Mouse (Mus musculus): Measurements from ENCODE around the gene Ush1g. TPM values are rescaled to one million over a fixed set of nuclear protein-coding genes. Genes with fewer than 3 reads are reported as not detected.

Gene Ush1g
- total RNA-seq, 4 experiments from 2014 or later: 0.09 to 0.28 (median 0.25) TPM

- no peak for DNase-seq (ENCODE audit: low spot score)
Measured at GRCm38 (mm10) chr11:115334531-115334930, 12.7 kb upstream of the Ush1g start, which contains the start of gene Otop3. Gene Otop3, plus strand, starts transcription at chr11:115334731.

GRCm38 (mm10) chr11:115329339-115329738 is 7.5 kb upstream of the Ush1g start:
- DNase-seq (ENCODE audit: low spot score): no peak

- no peak for DNase-seq (ENCODE audit: low spot score)
Measured at GRCm38 (mm10) chr11:115326730-115327129, 4.9 kb upstream of the Ush1g start.

- no peak for DNase-seq (ENCODE audit: low spot score)
Measured at GRCm38 (mm10) chr11:115323354-115323753, 1.5 kb upstream of the Ush1g start.

- no peak for DNase-seq (ENCODE audit: low spot score)
Measured at GRCm38 (mm10) chr11:115319704-115320383, 2.0 kb downstream of the Ush1g start.

GRCm38 (mm10) chr11:115318245-115319027 is 3.4 kb downstream of the Ush1g start:
- DNase-seq (ENCODE audit: low spot score): no peak

GRCm38 (mm10) chr11:115317204-115317603 is 4.6 kb downstream of the Ush1g start:
- DNase-seq (ENCODE audit: low spot score): no peak

- no peak for DNase-seq (ENCODE audit: low spot score)
Measured at GRCm38 (mm10) chr11:115314249-115314648, 7.6 kb downstream of the Ush1g start.

GRCm38 (mm10) chr11:115308781-115309180 is 13.1 kb downstream of the Ush1g start:
- no peak for DNase-seq (ENCODE audit: low spot score)

GRCm38 (mm10) chr11:115306863-115307262 is 15.0 kb downstream of the Ush1g start, which contains the start of gene Otop2:
Gene Otop2, plus strand, starts transcription at chr11:115307163.
- no peak for DNase-seq (ENCODE audit: low spot score)

- DNase-seq (ENCODE audit: low spot score): no peak
Measured at GRCm38 (mm10) chr11:115303167-115303566, 18.7 kb downstream of the Ush1g start.

- DNase-seq (ENCODE audit: low spot score): no peak
Measured at GRCm38 (mm10) chr11:115301351-115301750, 20.5 kb downstream of the Ush1g start.

GRCm38 (mm10) chr11:115300745-115301144 is 21.1 kb downstream of the Ush1g start:
- DNase-seq (ENCODE audit: low spot score): no peak

- no peak for DNase-seq (ENCODE audit: low spot score)
Measured at GRCm38 (mm10) chr11:115298160-115298559, 23.7 kb downstream of the Ush1g start.

GRCm38 (mm10) chr11:115297214-115297826 is 24.5 kb downstream of the Ush1g start, which contains the start of gene Fads6:
Gene Fads6, minus strand, starts transcription at chr11:115297663.
- DNase-seq (ENCODE audit: low spot score): no peak

- no peak for DNase-seq (ENCODE audit: low spot score)
Measured at GRCm38 (mm10) chr11:115296471-115297210, 25.2 kb downstream of the Ush1g start.

GRCm38 (mm10) chr11:115295939-115296338 is 25.9 kb downstream of the Ush1g start:
- DNase-seq (ENCODE audit: low spot score): no peak

- no peak for DNase-seq (ENCODE audit: low spot score)
Measured at GRCm38 (mm10) chr11:115292631-115293375, 29.0 kb downstream of the Ush1g start.

- DNase-seq (ENCODE audit: low spot score): no peak
Measured at GRCm38 (mm10) chr11:115291503-115291902, 30.3 kb downstream of the Ush1g start.

GRCm38 (mm10) chr11:115290919-115291318 is 30.9 kb downstream of the Ush1g start:
- DNase-seq (ENCODE audit: low spot score): peak; percentile 87

GRCm38 (mm10) chr11:115290314-115290713 is 31.5 kb downstream of the Ush1g start:
- DNase-seq (ENCODE audit: low spot score): no peak

All from heart, adult 8-10 months (tissue).